Mouse (Mus musculus) intestine, embryonic 14.5 days (tissue): Measurements from ENCODE around the gene Map3k7cl. TPM values are rescaled to one million over a fixed set of nuclear protein-coding genes. Genes with fewer than 3 reads are reported as not detected.

Experiments
- ATAC-seq: fragments of 200-750 bp; cut with Nextera tagmentation; replicated peaks from 2 replicates; pipeline ENCODE4 v1.8.0; 2017; ENCODE audit warnings: low read depth, moderate number of reproducible peaks, moderate TSS enrichment, moderate library complexity; ENCODE audit not compliant: low FRiP score, low TSS enrichment
- DNase-seq: peaks from one replicate; pipeline ENCODE4 v3.0.0-alpha.2; 2018; ENCODE audit warnings: low spot score
- H3K27ac ChIP-seq: fragments of 300-500 bp; sonication (generic); 2 replicates; pipeline ENCODE4 v1.5.1; 2014; ENCODE audit warnings: low read depth, mild to moderate bottlenecking, control low read depth
- H3K27me3 ChIP-seq: fragments of 300-500 bp; sonication (generic); replicated peaks from 2 replicates; pipeline ENCODE4 v1.6.1; 2014; ENCODE audit warnings: low read length, control low read depth; ENCODE audit not compliant: control insufficient read depth, insufficient read depth
- H3K36me3 ChIP-seq: fragments of 300-500 bp; sonication (generic); 2 replicates; pipeline ENCODE4 v1.6.1; 2014; ENCODE audit warnings: low read length, control low read depth; ENCODE audit not compliant: control insufficient read depth, insufficient read depth
- H3K4me1 ChIP-seq: fragments of 300-500 bp; sonication (generic); replicated peaks from 2 replicates; pipeline ENCODE4 v1.6.1; 2014; ENCODE audit warnings: low read length, control low read depth, mixed read lengths; ENCODE audit not compliant: control insufficient read depth, insufficient read depth
- H3K4me2 ChIP-seq: fragments of 300-500 bp; sonication (generic); 2 replicates; pipeline ENCODE4 v1.6.1; 2014; ENCODE audit warnings: low read length
- H3K4me3 ChIP-seq: fragments of 300-500 bp; sonication (generic); 2 replicates; pipeline ENCODE4 v1.5.1; 2014; ENCODE audit warnings: low read depth, low read length, control low read depth, mixed read lengths
- H3K9ac ChIP-seq: fragments of 300-500 bp; sonication (generic); 2 replicates; pipeline ENCODE4 v1.6.1; 2014; ENCODE audit warnings: mild to moderate bottlenecking, low read length
- H3K9me3 ChIP-seq: fragments of 300-500 bp; sonication (generic); 2 replicates; pipeline ENCODE4 v1.6.1; 2016; ENCODE audit warnings: low read length, control low read depth; ENCODE audit not compliant: control insufficient read depth
- WGBS: fragments of 180-500 bp; shearing (Covaris S2); extraction: QIAGEN DNeasy Blood & Tissue Kit; methylation state at CpG from one replicate; pipeline ENCODE4 v1.1.7; 2014; 5-methylcytosine and 5-hydroxymethylcytosine counted together
- polyA plus RNA-seq: library from polyadenylated mRNA; unstranded; fragments of >200 nt; fragmentation: Nextera tagmentation; extraction: Ambion mirVana; gene quantifications from 2 replicates; pipeline ENCODE4 v1.2.1, GENCODE M21; 2014

Gene Map3k7cl
- polyA plus RNA-seq, 1 experiment from 2014 or later, result 0.28 TPM

GRCm38 (mm10) chr16:87561501-87561900 lies 8.4 kb downstream of the Map3k7cl start:
- 83% methylated on average over 4 of the region's 4 CpGs for WGBS
- no peak overlapping the region for H3K4me2 ChIP-seq
- no peak overlapping the region for H3K27ac ChIP-seq
- H3K27me3 ChIP-seq, result no peaks in the 10 kb centered on the region
- no peaks in the 10 kb centered on the region for H3K36me3 ChIP-seq
- no peak overlapping the region for H3K4me3 ChIP-seq
- DNase-seq, result no peak
- no peaks in the 10 kb centered on the region for H3K4me1 ChIP-seq
- no peak for ATAC-seq
- H3K9me3 ChIP-seq, result no peaks in the 10 kb centered on the region
- H3K9ac ChIP-seq, result no peak overlapping the region

- 79% methylated on average over 6 of the region's 6 CpGs for WGBS
- Histone ChIP-seq H3K4me3 (no peak overlapping the region), H3K9ac (no peak overlapping the region), H3K27ac (no peak overlapping the region), H3K4me2 (no peak overlapping the region), H3K27me3 (no peaks in the 10 kb centered on the region), H3K36me3 (no peaks in the 10 kb centered on the region), H3K9me3 (no peaks in the 10 kb centered on the region), H3K4me1 (no peaks in the 10 kb centered on the region)
- ATAC-seq (no peak), DNase-seq (no peak)
These were observed 10.4 kb downstream of the Map3k7cl start for GRCm38 (mm10) chr16:87563524-87563923.

GRCm38 (mm10) chr16:87564564-87564963 lies 11.4 kb downstream of the Map3k7cl start:
- no peaks in the 10 kb centered on the region for H3K4me1 ChIP-seq
- no peaks in the 10 kb centered on the region for H3K9me3 ChIP-seq
- ATAC-seq (no peak), DNase-seq (no peak)
- H3K36me3 ChIP-seq, result no peaks in the 10 kb centered on the region
- H3K4me2 ChIP-seq, result no peak overlapping the region
- no peak overlapping the region for H3K4me3 ChIP-seq
- H3K9ac ChIP-seq, result no peak overlapping the region
- WGBS, result 76% methylated on average over 3 of the region's 3 CpGs
- H3K27ac ChIP-seq, result no peak overlapping the region
- H3K27me3 ChIP-seq, result no peaks in the 10 kb centered on the region

GRCm38 (mm10) chr16:87567572-87567971 lies 14.4 kb downstream of the Map3k7cl start:
- DNase-seq (no peak), ATAC-seq (no peak)
- Histone ChIP-seq H3K36me3 (no peaks in the 10 kb centered on the region), H3K27ac (no peak overlapping the region), H3K4me3 (no peak overlapping the region), H3K9ac (no peak overlapping the region), H3K4me2 (no peak overlapping the region), H3K9me3 (no peaks in the 10 kb centered on the region), H3K27me3 (no peaks in the 10 kb centered on the region), H3K4me1 (no peaks in the 10 kb centered on the region)
- 70% methylated on average over 13 of the region's 13 CpGs for WGBS

- no peaks in the 10 kb centered on the region for H3K27me3 ChIP-seq
- DNase-seq (no peak), ATAC-seq (no peak)
- H3K4me1 ChIP-seq, result no peaks in the 10 kb centered on the region
- H3K9me3 ChIP-seq, result no peaks in the 10 kb centered on the region
- 89% methylated on average over 7 of the region's 7 CpGs for WGBS
- no peak overlapping the region for H3K4me2 ChIP-seq
- no peak overlapping the region for H3K27ac ChIP-seq
- no peak overlapping the region for H3K9ac ChIP-seq
- no peak overlapping the region for H3K4me3 ChIP-seq
- H3K36me3 ChIP-seq, result no peaks in the 10 kb centered on the region
These were observed 15.1 kb downstream of the Map3k7cl start for GRCm38 (mm10) chr16:87568241-87568640.

GRCm38 (mm10) chr16:87569576-87570105 lies 16.5 kb downstream of the Map3k7cl start:
- Histone ChIP-seq H3K27me3 (no peaks in the 10 kb centered on the region), H3K4me2 (no peak overlapping the region), H3K4me3 (no peak overlapping the region), H3K27ac (no peak overlapping the region), H3K9me3 (no peaks in the 10 kb centered on the region), H3K9ac (no peak overlapping the region), H3K4me1 (no peaks in the 10 kb centered on the region), H3K36me3 (no peaks in the 10 kb centered on the region)
- WGBS, result 83% methylated on average over 7 of the region's 7 CpGs
- ATAC-seq, result no peak
- DNase-seq, result no peak

- no peak for ATAC-seq
- 73% methylated on average over 7 of the region's 7 CpGs for WGBS
These were observed 17.2 kb downstream of the Map3k7cl start for GRCm38 (mm10) chr16:87570334-87570733.

GRCm38 (mm10) chr16:87573409-87573808 lies 20.3 kb downstream of the Map3k7cl start:
- Histone ChIP-seq H3K27ac (no peak overlapping the region), H3K9ac (no peak overlapping the region), H3K27me3 (no peaks in the 10 kb centered on the region), H3K9me3 (no peaks in the 10 kb centered on the region), H3K4me1 (no peaks in the 10 kb centered on the region), H3K4me2 (no peak overlapping the region), H3K36me3 (no peaks in the 10 kb centered on the region), H3K4me3 (no peak overlapping the region)
- ATAC-seq, result no peak
- DNase-seq, result no peak
- 65% methylated on average over 5 of the region's 5 CpGs for WGBS

More at GRCm38 (mm10) chr16:87570334-87570733, 17.2 kb downstream of the Map3k7cl start:
- H3K9me3 ChIP-seq, result no peaks in the 10 kb centered on the region
- H3K27me3 ChIP-seq, result no peaks in the 10 kb centered on the region
- H3K27ac ChIP-seq, result no peak overlapping the region
- no peak overlapping the region for H3K9ac ChIP-seq
- no peaks in the 10 kb centered on the region for H3K4me1 ChIP-seq
- H3K36me3 ChIP-seq, result no peaks in the 10 kb centered on the region
- no peak for DNase-seq
- no peak overlapping the region for H3K4me2 ChIP-seq
- H3K4me3 ChIP-seq, result no peak overlapping the region

GRCm38 (mm10) chr16:87574160-87574559 lies 21.0 kb downstream of the Map3k7cl start:
- no peak for DNase-seq
- Histone ChIP-seq H3K4me1 (no peaks in the 10 kb centered on the region), H3K9me3 (no peaks in the 10 kb centered on the region), H3K36me3 (no peaks in the 10 kb centered on the region), H3K27ac (no peak overlapping the region), H3K4me3 (no peak overlapping the region), H3K9ac (no peak overlapping the region), H3K27me3 (no peaks in the 10 kb centered on the region), H3K4me2 (no peak overlapping the region)
- 68% methylated on average over 5 of the region's 5 CpGs for WGBS
- no peak for ATAC-seq
